Mouse (Mus musculus) midbrain, embryonic 10.5 days (tissue): ENCODE measurements around the gene Sez6l2. TPM values are rescaled to one million over a fixed set of nuclear protein-coding genes. Genes with fewer than 3 reads are reported as not detected.

Source experiments
- polyA plus RNA-seq: library from polyadenylated mRNA; unstranded; fragments of >200 nt; fragmentation: Nextera tagmentation; extraction: Ambion mirVana; gene quantifications from 2 replicates; pipeline ENCODE4 v1.2.1, GENCODE M21; 2016

The Sez6l2 gene
- polyA plus RNA-seq, 1 experiment from 2014 or later, result 2.0 TPM

Other genes starting within 250 kb of the Sez6l2 start
- gene Coro1a, start 242.8 kb upstream of the Sez6l2 start, polyA plus RNA-seq, result 42.7 and 50.1 TPM in 2 replicates
- gene Mapk3, start 191.0 kb upstream of the Sez6l2 start, polyA plus RNA-seq, result 53.8 and 54.9 TPM in 2 replicates
- gene Gdpd3, start 184.2 kb upstream of the Sez6l2 start, polyA plus RNA-seq, result 0.68 and 1.1 TPM in 2 replicates
- gene Ypel3, start 173.6 kb upstream of the Sez6l2 start, polyA plus RNA-seq, result 41.0 and 60.5 TPM in 2 replicates
- gene Tbx6, start 169.1 kb upstream of the Sez6l2 start, polyA plus RNA-seq, result 0.42 and 0.64 TPM in 2 replicates
- gene Ppp4c, start 158.1 kb upstream of the Sez6l2 start, polyA plus RNA-seq, result 376 and 407 TPM in 2 replicates
- gene Fam57b, start 152.9 kb upstream of the Sez6l2 start, polyA plus RNA-seq, result 4.1 and 7.7 TPM in 2 replicates
- gene 4930451I11Rik, start 118.9 kb upstream of the Sez6l2 start, polyA plus RNA-seq, result not detected in 2 replicates
- 6.6 and 8.4 TPM in 2 replicates for gene Doc2a, start 103.1 kb upstream of the Sez6l2 start, polyA plus RNA-seq
- gene Hirip3, start 88.6 kb upstream of the Sez6l2 start, polyA plus RNA-seq, result 50.1 and 50.7 TPM in 2 replicates
- 105 and 107 TPM in 2 replicates for gene Ino80e, start 88.2 kb upstream of the Sez6l2 start, polyA plus RNA-seq
- 53.2 and 61.1 TPM in 2 replicates for gene Taok2, start 65.9 kb upstream of the Sez6l2 start, polyA plus RNA-seq
- 29.4 and 36.1 TPM in 2 replicates for gene Tmem219, start 27.6 kb upstream of the Sez6l2 start, polyA plus RNA-seq
- gene Kctd13, start 21.7 kb upstream of the Sez6l2 start, polyA plus RNA-seq, result 20.8 and 26.1 TPM in 2 replicates
- 0.25 and 0.76 TPM in 2 replicates for gene Asphd1, start 981 bp upstream of the Sez6l2 start, polyA plus RNA-seq
- 89.2 and 99.8 TPM in 2 replicates for gene Cdipt, start 25.4 kb downstream of the Sez6l2 start, polyA plus RNA-seq
- 0.51 and 1.0 TPM in 2 replicates for gene Cdiptos, start 25.5 kb downstream of the Sez6l2 start, polyA plus RNA-seq
- gene Mvp, start 64.1 kb downstream of the Sez6l2 start, polyA plus RNA-seq, result 3.0 and 5.2 TPM in 2 replicates
- gene Pagr1b, start 65.9 kb downstream of the Sez6l2 start, polyA plus RNA-seq, result 0.19 and 0.25 TPM in 2 replicates
- 103 and 104 TPM in 2 replicates for gene Pagr1a, start 66.8 kb downstream of the Sez6l2 start, polyA plus RNA-seq
- 46.2 and 55.1 TPM in 2 replicates for gene Gm42742, start 70.5 kb downstream of the Sez6l2 start, polyA plus RNA-seq
- 2.9 and 4.4 TPM in 2 replicates for gene Prrt2, start 70.6 kb downstream of the Sez6l2 start, polyA plus RNA-seq
- 64.6 and 66.4 TPM in 2 replicates for gene Maz, start 76.5 kb downstream of the Sez6l2 start, polyA plus RNA-seq
- gene Kif22, start 91.9 kb downstream of the Sez6l2 start, polyA plus RNA-seq, result 210 and 222 TPM in 2 replicates
- gene Zg16, start 136.8 kb downstream of the Sez6l2 start, polyA plus RNA-seq, result not detected in 2 replicates
- 0.91 and 1.2 TPM in 2 replicates for gene AI467606, start 140.8 kb downstream of the Sez6l2 start, polyA plus RNA-seq
- gene Qprt, start 171.7 kb downstream of the Sez6l2 start, polyA plus RNA-seq, result 7.2 and 10.3 TPM in 2 replicates
- gene Spn, start 187.3 kb downstream of the Sez6l2 start, polyA plus RNA-seq, result 0.09 and 0.10 TPM in 2 replicates
- gene Cd2bp2, start 245.5 kb downstream of the Sez6l2 start, polyA plus RNA-seq, result 94.3 and 109 TPM in 2 replicates